Mouse (Mus musculus): ENCODE data around the gene Cd70.
"Not testable (repeated sequence)": the region's sequence is repeated elsewhere in the genome, so short reads cannot be mapped to it uniquely, and the experiment has no call there.

The Cd70 gene

GRCm38 (mm10) chr17:57134693-57135092 is 14.9 kb downstream of the Cd70 start:
- DNase-seq (ENCODE audit: low spot score): no peak

DNA sequence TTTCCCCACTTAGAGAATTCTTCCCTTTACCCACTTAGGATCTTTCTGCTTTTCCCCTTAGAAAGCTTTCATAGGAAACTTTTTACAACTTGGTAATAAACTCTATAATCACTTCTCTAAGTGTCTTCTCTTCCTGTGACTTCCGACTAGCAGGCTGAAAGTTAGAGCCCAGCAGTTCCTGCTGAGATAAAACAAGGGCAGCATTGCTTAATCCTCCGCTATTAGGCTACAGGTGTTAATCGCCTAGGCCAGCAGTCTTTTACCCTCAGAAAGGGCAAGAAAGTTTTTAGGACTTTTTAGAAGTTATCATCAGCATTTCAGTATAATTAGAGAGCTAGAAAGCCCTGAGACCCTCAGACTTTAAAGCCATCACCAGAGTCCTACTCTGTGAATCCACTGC is 15.6 kb downstream of the Cd70 start:
- DNase-seq (ENCODE audit: low spot score): not testable (repeated sequence)

DNA sequence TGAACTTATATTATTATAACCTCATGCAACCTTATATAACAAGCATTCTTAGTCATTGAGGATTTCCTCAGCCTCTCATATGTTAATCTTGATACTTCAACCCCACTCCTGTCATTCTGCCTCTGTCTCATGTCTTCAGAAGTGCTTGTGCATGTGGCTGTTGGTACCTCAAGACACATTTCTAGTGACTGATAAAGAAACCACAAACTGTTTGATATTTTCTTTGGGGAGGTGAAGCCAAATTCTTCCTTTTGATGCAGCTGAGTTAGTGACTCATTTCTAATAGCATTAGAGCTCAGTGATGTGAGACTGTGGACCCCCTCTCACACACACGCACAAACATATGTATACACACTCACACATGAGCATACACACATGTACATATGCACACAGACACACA is 17.8 kb downstream of the Cd70 start:
- DNase-seq (ENCODE audit: low spot score): no peak

DNA sequence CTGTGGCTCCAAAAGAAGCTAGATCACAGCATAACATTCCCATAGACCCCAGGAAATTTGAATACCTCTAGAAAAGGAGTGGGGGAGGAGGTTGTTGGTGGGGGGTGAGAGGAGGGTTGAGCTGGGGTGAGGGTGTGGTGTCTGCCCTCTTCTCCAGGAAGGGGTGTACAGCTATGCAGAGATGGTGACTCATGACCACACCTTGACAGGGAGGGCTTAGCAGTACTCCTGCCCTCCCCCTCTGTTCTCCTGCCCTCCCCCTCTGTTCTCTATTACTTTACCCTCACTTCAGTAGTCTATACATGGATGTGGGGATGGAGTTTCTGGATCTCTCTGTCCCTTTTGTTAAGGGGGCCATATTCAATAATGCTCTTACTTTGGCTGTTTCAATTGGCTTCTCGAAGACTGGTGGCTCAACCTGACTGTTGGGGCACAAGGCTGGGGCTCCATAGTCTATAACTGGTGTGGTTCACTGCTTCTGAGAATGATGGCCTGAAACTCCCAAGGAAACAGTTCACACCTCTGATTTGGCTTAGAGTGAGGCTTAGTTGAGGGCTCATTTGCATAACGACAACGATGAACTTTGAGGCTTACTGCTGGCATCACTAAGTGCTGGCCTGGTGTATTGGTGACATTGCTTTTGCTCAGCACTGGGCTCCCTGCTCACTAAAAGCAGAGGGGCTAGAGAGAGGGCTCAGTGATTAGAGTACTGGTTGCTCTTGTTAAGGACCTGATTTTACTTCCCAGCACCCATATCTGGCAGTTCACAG is 23.5 kb downstream of the Cd70 start:
- no peak for DNase-seq (ENCODE audit: low spot score)

DNA sequence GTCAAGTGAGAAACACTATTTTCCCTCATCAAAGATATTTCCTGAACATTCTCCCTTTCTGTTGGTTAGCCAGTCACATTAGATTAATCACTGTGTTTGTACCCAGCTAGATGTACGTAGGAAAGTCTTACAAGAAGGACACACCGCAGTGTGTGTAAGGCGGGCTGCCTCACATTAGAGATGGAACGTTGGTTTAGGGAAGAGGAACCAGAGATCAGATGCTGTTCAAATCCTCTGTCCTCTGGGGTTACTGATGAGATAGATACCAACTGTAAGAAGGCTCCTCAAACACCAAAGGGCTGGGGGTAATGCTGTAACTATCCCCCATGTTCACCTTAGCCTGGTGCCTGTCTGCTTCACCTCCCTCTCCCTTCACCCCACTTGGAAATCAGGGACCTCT is 24.8 kb downstream of the Cd70 start:
- DNase-seq (ENCODE audit: low spot score): no peak

DNA sequence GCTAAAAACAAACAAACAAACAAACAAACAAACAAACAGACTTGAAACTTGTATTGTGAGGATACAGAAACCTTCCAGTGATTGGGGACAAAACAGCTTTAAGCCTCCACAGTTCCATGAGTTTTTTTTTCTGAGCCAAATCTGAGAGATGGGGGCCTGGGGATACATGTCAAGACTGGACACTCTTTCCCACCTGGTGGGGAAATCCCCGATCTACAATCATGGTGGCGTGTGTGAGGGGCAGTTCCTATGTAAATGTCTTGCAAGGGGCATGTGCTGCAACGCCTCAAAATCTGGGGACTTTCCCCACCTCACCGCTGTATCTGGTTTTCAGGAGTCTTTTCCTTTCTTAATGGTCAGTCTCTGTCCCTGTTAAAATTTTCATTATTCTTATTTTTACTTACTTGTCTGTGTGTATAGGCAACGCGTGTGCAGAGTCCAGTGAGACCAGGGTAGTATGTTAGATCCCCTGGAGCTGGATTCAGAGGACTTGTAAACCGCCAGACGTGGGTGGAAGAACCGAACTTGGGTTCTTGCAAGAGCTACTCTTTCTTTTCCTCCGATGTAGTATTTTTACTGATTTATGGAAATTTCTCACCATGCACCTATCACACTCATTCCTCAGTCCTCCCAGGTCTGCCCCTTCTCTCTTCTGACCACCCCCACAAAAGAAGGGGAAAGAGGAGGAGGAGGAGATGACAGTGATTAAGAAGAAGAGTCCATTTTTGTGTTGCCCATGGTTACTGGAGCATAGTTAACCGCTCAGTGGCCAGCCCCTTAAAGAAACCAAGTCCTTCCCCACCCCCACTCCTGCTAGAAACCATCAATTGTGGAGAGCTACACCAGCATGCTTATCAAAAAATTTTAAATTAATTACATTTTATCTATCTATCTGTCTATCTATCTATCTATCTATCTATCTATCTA is 26.1 kb downstream of the Cd70 start:
- no peak for DNase-seq (ENCODE audit: low spot score)

DNA sequence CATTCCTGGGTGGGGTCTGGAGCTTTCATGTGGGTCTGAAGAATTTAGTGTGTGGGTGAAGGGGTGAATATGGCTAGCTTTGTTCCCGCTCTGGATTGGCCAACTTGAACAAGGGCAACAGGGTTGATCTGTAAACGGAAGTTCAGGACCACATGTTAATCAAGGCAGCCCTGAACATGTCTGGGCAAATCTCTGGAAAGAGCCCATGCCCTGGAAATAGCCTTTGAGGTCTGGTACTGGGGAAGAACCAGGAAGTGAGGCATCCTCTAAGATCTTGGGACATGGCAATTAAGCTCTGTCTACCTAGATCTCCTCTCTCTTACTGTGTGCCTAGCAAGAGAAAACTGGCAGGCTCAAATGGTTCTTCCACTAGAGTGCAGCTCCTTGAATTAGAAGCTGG is 27.7 kb downstream of the Cd70 start:
- no peak for DNase-seq (ENCODE audit: low spot score)

GRCm38 (mm10) chr17:57118524-57119349 is 30.8 kb downstream of the Cd70 start:
- DNase-seq (ENCODE audit: low spot score): peak; percentile 30

DNA sequence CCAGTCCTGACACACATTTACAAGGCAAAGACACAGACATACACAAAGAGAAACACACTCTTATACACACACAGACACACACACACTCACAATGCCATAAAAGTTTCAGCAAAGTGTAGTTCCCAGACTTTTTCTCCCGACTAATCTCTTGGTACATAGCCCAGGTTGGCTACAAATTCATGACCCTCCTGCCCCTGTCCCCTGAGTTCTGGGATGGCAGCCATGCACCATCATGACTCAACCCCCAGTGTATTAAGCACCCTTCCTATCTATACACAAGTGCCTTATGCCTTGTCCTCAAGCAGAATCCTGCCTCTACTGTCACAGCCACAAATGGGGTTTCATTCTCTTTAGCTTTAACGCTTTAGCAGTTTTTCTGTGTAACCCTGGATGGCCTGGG is 32.8 kb downstream of the Cd70 start:
- DNase-seq (ENCODE audit: low spot score): no peak

DNA sequence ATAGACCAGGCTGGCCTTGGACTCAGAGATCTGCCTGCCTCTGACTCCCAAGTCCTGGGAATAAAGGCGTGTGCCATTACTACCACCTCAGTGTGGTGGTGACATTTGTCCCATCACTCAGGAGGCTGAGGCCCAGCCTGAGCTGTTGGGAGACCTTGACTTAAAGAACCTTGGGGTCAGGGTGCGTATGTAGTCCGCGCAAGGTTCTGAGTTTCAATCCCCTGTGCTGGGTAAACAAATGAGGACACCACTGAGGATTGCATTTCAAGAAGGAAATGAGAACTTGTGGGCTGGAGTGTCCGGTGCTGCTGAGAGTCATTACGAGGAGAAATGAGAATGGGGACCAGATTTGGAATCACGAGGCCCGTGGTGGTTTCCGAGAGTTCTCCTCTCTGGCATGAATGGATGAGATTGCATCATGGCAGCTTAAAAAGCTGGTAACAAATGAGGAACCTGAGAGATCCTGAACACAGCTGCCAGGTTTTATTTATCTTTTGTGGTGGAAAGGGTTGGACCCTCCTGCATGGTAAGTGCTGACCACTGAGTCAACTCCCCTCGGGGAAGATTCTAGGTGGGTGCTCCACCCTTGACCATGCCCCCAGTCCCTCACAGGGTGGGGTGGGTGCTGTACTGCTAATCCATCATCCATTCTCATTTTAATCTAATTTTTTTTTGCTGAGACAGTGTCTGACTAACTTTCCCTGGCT is 36.7 kb downstream of the Cd70 start:
- DNase-seq (ENCODE audit: low spot score): no peak

DNA sequence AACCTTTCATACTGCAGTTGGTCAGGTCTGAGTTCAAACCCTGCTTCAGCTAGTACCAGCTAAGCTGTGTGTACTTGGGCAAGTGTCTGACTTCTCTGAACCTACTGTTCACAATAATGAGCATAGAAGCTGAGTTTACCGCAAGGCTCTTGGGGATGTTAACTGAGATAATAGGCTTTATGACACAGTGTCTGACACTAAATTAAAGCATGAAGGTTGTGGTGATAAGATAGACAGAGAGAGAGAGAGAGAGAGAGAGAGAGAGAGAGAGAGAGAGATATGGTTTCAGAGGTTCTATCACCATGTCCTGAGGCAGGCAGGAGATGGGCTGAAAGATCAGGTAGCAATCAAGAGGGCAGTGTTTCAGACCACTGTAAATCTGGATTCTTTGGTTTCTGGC is 39.6 kb downstream of the Cd70 start:
- no peak for DNase-seq (ENCODE audit: low spot score)

GRCm38 (mm10) chr17:57108666-57109171 is 40.9 kb downstream of the Cd70 start:
- DNase-seq (ENCODE audit: low spot score): no peak

DNA sequence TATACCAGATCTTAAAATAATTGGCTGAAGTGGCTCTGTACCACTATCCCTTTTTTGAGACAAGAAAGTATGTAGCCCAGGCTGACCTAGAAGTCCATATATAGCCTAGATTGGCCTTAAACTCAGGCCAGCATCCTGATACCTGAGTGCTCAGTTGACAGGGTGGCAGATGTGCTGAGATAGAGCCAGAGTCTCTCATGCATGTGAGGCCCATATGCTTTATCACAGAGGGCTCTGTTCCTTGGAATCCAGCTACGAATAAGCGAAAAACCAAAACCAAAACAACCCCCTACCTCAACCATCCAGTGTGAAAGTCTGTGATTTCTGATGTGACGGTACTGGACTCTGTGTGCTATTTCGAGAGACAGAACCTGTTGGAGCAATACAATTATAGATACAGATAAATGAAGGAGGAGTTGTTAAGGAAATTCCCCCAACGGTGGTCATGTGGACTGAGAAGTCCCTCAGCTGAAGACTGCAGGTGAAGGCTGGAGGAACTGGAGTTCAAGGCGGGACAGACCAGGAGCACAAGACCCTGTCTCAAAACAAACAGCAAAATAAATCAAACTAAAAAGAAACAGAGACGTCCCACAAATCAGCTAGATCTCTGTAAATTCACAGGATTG is 41.4 kb downstream of the Cd70 start:
- no peak for DNase-seq (ENCODE audit: low spot score)

DNA sequence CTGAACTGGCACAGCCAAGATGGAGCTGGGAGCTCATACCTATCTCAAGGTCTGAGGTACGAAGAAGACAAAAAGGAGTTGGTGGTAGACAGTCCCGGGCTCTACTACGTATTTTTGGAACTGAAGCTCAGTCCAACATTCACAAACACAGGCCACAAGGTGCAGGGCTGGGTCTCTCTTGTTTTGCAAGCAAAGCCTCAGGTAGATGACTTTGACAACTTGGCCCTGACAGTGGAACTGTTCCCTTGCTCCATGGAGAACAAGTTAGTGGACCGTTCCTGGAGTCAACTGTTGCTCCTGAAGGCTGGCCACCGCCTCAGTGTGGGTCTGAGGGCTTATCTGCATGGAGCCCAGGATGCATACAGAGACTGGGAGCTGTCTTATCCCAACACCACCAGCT is 42.5 kb downstream of the Cd70 start:
- no peak for DNase-seq (ENCODE audit: low spot score)

- DNase-seq (ENCODE audit: low spot score): no peak
Measured at GRCm38 (mm10) chr17:57106035-57106368, 43.6 kb downstream of the Cd70 start.

DNA sequence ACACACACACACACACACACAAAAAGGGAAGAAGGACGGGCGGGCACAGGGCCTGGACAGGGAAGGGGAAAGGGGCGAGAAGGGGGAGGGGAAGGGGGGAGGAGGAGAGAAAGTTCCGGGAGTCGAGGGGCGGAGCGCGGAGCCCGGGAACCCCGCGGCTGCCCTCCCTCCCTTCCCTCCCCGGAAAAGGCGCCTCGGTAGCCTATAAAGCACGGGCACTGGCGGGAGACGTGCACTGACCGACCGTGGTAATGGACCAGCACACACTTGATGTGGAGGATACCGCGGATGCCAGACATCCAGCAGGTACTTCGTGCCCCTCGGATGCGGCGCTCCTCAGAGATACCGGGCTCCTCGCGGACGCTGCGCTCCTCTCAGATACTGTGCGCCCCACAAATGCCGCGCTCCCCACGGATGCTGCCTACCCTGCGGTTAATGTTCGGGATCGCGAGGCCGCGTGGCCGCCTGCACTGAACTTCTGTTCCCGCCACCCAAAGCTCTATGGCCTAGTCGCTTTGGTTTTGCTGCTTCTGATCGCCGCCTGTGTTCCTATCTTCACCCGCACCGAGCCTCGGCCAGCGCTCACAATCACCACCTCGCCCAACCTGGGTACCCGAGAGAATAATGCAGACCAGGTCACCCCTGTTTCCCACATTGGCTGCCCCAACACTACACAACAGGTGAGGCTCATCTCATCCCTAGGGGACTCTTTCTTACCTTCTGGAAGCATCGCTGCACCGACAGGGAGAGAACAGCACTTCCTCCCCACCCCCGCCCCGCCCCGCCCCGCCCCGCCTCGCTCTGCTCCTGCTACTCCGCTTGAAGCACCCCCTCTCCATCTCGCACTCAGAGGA is 44.2 kb downstream of the Cd70 start, which contains the start of gene Tnfsf9:
Gene Tnfsf9, plus strand, starts transcription at position 145 of the 854 bp plus-strand sequence.
- DNase-seq (ENCODE audit: low spot score): peak; percentile 49

DNA sequence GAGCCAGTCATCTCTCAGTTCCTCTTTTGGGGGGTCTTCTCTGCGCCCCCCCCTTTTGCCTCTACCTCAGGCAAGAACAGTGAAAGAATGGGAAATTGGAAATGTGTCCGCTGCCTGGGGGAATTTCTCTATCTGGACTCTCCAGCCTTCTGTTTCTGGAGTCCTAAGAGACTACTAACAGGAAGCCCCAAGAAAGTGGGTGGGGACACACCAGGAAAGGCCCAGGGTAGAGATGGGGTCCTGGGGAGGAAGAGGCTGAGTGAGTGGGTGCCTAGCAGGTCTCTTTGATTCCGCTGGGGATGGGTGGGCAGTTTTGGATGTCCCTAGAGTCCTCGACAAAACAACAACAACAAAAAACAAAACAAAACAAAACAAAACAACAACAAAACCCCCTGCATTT is 45.1 kb downstream of the Cd70 start:
- no peak for DNase-seq (ENCODE audit: low spot score)

GRCm38 (mm10) chr17:57102276-57102675 is 47.3 kb downstream of the Cd70 start:
- DNase-seq (ENCODE audit: low spot score): no peak

DNA sequence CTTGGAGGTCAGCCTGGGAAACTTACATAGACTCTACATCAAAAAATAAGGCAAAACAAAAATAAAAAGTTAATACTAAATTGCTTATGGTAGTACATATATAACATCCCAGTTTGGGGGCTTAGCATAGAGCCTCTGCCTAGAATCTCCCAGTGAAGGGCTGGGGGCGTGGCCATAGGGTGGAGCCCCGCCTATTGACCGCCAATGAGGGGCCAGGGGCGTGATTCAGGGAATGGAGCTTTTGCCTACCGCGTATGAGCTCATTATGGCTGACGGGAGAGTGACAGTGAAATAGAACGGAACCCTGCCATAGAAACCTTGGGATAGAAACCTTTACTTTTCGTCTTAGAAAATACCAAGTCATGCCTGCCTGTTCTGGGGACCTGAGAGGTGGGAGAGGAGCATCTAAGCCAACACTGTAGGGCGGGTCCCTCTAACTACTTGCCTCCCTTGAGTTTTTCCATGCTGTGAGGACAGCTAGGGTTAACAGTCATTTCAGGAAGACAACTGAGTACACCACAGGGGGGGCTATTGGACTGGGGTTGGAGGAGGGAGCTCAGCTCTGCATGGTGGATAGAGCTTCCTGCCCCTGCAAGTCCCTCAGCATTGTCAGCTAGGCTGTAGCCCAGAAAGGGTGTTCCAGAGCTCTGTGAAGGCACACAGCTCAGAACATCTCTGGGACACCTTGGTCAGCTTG is 49.8 kb downstream of the Cd70 start:
- DNase-seq (ENCODE audit: low spot score): peak; percentile 12
